In the genomic region with DNA sequence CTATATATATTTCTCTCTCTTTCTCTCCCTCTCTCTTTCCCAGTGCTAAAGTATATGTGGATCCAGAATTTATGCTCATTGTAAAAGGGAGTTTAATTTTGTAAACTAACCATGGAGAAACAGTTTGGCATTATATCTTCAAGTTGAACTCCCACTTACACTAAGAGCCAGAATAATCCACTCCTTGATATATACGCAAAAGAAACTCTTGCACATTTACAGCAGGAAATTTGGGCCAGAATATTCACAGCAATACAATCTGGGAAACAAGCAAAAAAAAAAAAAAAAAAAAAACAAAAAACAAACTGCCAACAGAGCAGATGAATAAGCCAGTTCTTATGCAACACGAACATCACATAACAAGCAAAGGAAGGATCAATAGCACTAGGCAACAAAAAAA, we compare ENCODE assay signal across 23 mouse cellular contexts. TPM values are rescaled to one million over a fixed set of nuclear protein-coding genes. Genes with fewer than 3 reads are reported as not detected.
"Had no signal": no experiment of that assay in that cellular context is flagged by ENCODE, and none has a peak within 500 bp of the region (broad histone marks: within the 10 kb centered on the region; RNA-seq: fewer than 3 reads in every experiment).

No protein-coding gene starts in this region.

- ATAC-seq: liver, postnatal 0 days; lung, postnatal 0 days; midbrain, embryonic 15.5 days had no signal

- H3K27ac ChIP-seq: liver, embryonic 15.5 days; lung, embryonic 15.5 days; macrophage; midbrain, embryonic 12.5 days; midbrain, embryonic 15.5 days; neural tube, embryonic 13.5 days; neural tube, embryonic 15.5 days had no signal

- H3K4me3 ChIP-seq: liver, embryonic 15.5 days; lung, embryonic 15.5 days; megakaryocyte, embryonic 14.5 days; midbrain, embryonic 12.5 days; midbrain, embryonic 15.5 days; neural tube, embryonic 13.5 days; neural tube, embryonic 15.5 days had no signal

- DNase-seq: liver, postnatal 0 days; lung, adult 2 months; lung, postnatal 14 days; lung, postnatal 36 days; retina, postnatal 1 day; right cerebral cortex, adult 18-20 months; right cerebral cortex, postnatal 25 days; right cerebral cortex, postnatal 4 days; spleen, adult 18-20 months; thymus, adult 18-20 months; thymus, postnatal 14 days; thymus, postnatal 36 days had no signal

RNA-seq across cellular contexts. Expression of a gene that starts 9.8 kb away (rescaled TPM):
- total RNA-seq: megakaryocyte progenitor cell, adult 5-6 weeks; monocyte, adult 5-6 weeks had no signal

RNA-seq across cellular contexts. Expression of a gene that starts 10.0 kb away (rescaled TPM):
- total RNA-seq: megakaryocyte progenitor cell, adult 5-6 weeks; monocyte, adult 5-6 weeks had no signal
